Mouse (Mus musculus): ENCODE results near the gene Zkscan7. TPM values are rescaled to one million over a fixed set of nuclear protein-coding genes. Genes with fewer than 3 reads are reported as not detected.
A peak's percentile ranks its signal among the peaks of the same experiment; 100 is the strongest.
"Not testable (repeated sequence)": the region's sequence is repeated elsewhere in the genome, so short reads cannot be mapped to it uniquely, and the experiment has no call there.

The Zkscan7 gene
- polyA plus RNA-seq (2016; fragmentation: Nextera tagmentation; extraction: Ambion mirVana) = 3.9 and 4.3 TPM in 2 replicates

DNA sequence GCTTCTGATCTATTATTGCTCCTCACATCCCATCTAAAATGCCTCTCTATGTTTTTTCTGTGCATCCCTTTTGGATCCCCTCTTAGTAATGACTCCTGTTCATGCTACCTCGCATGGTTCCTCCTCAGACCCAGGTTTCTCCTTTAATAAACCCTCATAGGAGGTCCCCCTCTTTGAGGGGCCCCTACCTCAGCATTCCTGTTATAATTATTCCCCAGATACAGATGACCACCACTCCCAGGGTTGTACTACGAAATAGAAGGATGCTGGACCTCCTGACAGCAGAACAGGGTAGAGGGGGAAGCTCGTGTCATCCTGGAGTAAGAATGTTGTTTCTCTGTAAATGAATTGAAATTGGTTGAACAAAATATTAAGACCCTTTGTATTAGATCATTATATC is at the start of gene Zkscan7:
Gene Zkscan7, plus strand, starts transcription at position 301 of the 400 bp plus-strand sequence.
- ATAC-seq (ENCODE audit: insufficient number of reproducible peaks, insufficient read depth, low FRiP score, low TSS enrichment) = no peak
- H3K27ac ChIP-seq = no peak within 1 kb of the TSS
- H3K27me3 ChIP-seq = no peaks in the 10 kb centered on the region
- peak within 1 kb of the TSS; percentile 76 for H3K4me3 ChIP-seq
- H3K36me3 ChIP-seq = peaks cover 5% of the 10 kb centered on the region; the same call in 1 of the 2 replicates
- peak within 1 kb of the TSS; percentile 77 for H3K4me2 ChIP-seq (replicated peaks)
- no peaks in the 10 kb centered on the region for H3K9me3 ChIP-seq
- 87% methylated on average over 3 of the region's 3 CpGs for WGBS
- peaks cover 4% of the 10 kb centered on the region; the same call in 1 of the 2 replicates for H3K4me1 ChIP-seq
- no peak within 1 kb of the TSS for H3K9ac ChIP-seq

DNA sequence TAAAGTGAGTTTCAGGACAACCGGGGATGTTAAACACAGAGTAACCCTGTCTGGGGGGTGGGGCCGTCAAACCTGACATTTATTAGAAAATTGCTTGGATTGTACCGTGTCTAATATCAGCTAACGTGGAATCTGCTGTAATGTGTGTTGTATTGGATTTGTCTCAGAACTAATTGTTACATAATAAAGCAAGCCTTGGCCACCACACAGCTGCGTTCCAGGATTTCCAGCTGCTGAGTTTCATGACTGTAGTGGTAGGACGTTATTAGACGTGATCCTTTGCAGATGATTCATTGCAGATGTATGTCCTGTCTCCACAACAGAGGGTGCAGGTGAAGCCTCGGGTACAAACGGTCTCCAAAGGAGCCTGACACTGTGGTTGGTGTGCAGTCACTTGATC is 49.4 kb upstream of the Zkscan7 start:
- Histone ChIP-seq H3K4me1 (peaks cover 15% of the 10 kb centered on the region; the same call in 1 of the 2 replicates), H3K36me3 (0 out of 2 replicates have a peak, but pooled peaks cover 5% of the 10 kb centered on the region), H3K27me3 (no peaks in the 10 kb centered on the region), H3K4me3 (no peak overlapping the region), H3K27ac (peak overlapping the region; percentile 25), H3K9me3 (no peaks in the 10 kb centered on the region), H3K4me2 (replicated peaks) (no peak overlapping the region), H3K9ac (no peak overlapping the region)
- WGBS = 61% methylated on average over 9 of the region's 9 CpGs
- ATAC-seq (ENCODE audit: insufficient number of reproducible peaks, insufficient read depth, low FRiP score, low TSS enrichment) = no peak

DNA sequence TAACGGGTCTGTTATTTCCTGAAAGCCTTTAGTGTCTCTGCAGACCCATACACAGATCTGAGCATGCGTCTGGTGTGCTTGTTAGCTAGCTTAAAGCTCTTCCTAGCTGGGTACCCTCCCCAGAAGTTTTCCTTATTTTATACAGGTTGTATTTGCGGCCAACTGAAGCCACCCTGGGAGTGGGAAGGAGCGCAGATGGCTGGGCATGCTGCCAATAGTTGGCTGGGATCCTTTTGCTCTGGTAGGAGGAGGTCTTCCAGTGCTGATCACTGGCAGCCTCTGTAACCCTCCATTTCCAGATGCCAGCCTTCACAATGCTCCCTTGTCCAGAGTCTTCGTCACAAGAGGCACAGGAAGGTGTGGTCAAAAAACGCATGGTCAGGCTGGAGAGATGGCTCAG is 48.7 kb upstream of the Zkscan7 start:
- Histone ChIP-seq H3K4me1 (peaks cover 15% of the 10 kb centered on the region; the same call in 1 of the 2 replicates), H3K9ac (no peak overlapping the region), H3K4me2 (replicated peaks) (no peak overlapping the region), H3K9me3 (no peaks in the 10 kb centered on the region), H3K27me3 (no peaks in the 10 kb centered on the region), H3K27ac (peak overlapping the region; percentile 48), H3K4me3 (no peak overlapping the region), H3K36me3 (0 out of 2 replicates have a peak, but pooled peaks cover 5% of the 10 kb centered on the region)
- 40% methylated on average over 6 of the region's 6 CpGs for WGBS
- peak; percentile 71; the same call in 1 of the 2 replicates for ATAC-seq (ENCODE audit: insufficient number of reproducible peaks, insufficient read depth, low FRiP score, low TSS enrichment)

DNA sequence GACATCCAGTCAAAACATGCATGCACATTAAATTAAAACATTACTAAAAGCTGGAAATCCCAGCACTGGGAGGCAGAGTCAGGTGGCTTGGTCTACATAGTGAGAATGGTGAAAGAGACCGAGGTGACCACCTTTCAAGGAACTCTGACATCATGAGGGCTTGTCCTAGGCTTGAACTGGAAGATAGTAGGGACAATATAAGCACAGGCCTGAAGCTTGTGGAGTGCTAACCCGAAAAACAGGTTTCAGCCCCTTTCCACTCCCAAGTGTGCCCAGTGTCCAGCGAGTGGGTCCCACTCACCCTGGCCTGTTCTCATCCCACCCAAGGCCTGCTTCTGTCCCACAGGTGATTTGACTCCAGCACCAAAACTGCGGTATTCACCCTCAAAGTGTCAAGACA is 48.3 kb upstream of the Zkscan7 start:
- Histone ChIP-seq H3K9me3 (no peaks in the 10 kb centered on the region), H3K4me2 (replicated peaks) (no peak overlapping the region), H3K27me3 (no peaks in the 10 kb centered on the region), H3K27ac (peak overlapping the region; percentile 48; the same call in 1 of the 2 replicates), H3K4me1 (peaks cover 15% of the 10 kb centered on the region; the same call in 1 of the 2 replicates), H3K4me3 (no peak overlapping the region), H3K36me3 (0 out of 2 replicates have a peak, but pooled peaks cover 5% of the 10 kb centered on the region), H3K9ac (no peak overlapping the region)
- WGBS = 80% methylated on average over 4 of the region's 4 CpGs
- 0 out of 2 replicates have a peak, but pooled peaks have one; percentile 8 for ATAC-seq (ENCODE audit: insufficient number of reproducible peaks, insufficient read depth, low FRiP score, low TSS enrichment)

DNA sequence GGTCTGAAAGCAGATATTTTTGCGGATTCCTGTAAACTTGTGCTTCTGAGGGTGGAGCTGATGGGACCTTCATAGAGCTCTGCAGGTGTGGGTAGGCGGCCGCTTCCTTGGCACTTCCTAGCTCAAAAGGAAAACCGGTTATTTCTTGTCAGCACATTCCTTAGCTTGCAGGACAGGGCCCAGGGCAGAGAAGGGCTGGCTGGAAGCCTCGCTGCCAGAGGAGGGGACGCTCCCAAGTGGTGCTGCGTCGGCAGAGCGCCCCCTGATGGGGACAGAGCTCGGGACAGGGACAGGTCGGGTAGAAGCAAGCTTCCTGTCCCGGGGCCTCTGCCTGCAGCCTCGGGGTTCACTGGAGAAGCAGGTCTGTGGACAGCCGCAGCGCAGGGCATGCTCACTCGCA is 47.8 kb upstream of the Zkscan7 start:
- H3K27ac ChIP-seq = no peak overlapping the region; the same call in 1 of the 2 replicates
- H3K4me1 ChIP-seq = peaks cover 15% of the 10 kb centered on the region; the same call in 1 of the 2 replicates
- 20% methylated on average over 16 of the region's 16 CpGs for WGBS
- H3K36me3 ChIP-seq = 0 out of 2 replicates have a peak, but pooled peaks cover 5% of the 10 kb centered on the region
- H3K9ac ChIP-seq = no peak overlapping the region
- peak; percentile 76; the same call in 1 of the 2 replicates for ATAC-seq (ENCODE audit: insufficient number of reproducible peaks, insufficient read depth, low FRiP score, low TSS enrichment)
- H3K4me2 ChIP-seq (replicated peaks) = 0 out of 2 replicates have a peak overlapping the region, but pooled peaks have one; percentile 13
- no peaks in the 10 kb centered on the region for H3K27me3 ChIP-seq
- H3K4me3 ChIP-seq = no peak overlapping the region
- no peaks in the 10 kb centered on the region for H3K9me3 ChIP-seq

DNA sequence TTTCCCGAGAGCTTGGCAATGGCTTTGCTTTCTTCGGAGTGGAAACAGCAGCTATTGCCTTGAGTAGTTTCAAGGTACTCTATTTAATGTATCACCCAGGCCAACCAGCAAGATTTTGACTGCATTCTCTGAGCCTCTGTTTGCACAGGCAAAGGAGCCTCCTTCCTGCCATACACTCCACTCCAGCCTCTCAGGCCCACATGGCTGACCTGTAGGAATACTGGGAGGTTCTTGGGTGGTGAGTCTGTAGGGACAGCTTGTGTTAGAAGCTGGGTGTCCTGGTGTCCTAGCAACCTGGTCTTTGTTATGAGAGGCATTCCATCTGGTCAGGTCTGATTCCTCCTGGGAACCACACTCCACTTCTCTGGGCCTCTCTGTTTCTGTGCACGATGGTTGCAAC is 41.7 kb upstream of the Zkscan7 start, which contains the start of gene Gm35549:
Gene Gm35549, minus strand, starts transcription at position 276 of the 400 bp plus-strand sequence.
- no peaks in the 10 kb centered on the region for H3K27me3 ChIP-seq
- 88% methylated on average over 3 of the region's 3 CpGs for WGBS
- no peak within 1 kb of the TSS for H3K27ac ChIP-seq
- no peaks in the 10 kb centered on the region for H3K9me3 ChIP-seq
- ATAC-seq (ENCODE audit: insufficient number of reproducible peaks, insufficient read depth, low FRiP score, low TSS enrichment) = no peak
- no peak within 1 kb of the TSS for H3K4me3 ChIP-seq
- no peak within 1 kb of the TSS for H3K4me2 ChIP-seq (replicated peaks)
- H3K4me1 ChIP-seq = no peaks in the 10 kb centered on the region
- H3K36me3 ChIP-seq = peaks cover 4% of the 10 kb centered on the region; the same call in 1 of the 2 replicates
- H3K9ac ChIP-seq = no peak within 1 kb of the TSS

DNA sequence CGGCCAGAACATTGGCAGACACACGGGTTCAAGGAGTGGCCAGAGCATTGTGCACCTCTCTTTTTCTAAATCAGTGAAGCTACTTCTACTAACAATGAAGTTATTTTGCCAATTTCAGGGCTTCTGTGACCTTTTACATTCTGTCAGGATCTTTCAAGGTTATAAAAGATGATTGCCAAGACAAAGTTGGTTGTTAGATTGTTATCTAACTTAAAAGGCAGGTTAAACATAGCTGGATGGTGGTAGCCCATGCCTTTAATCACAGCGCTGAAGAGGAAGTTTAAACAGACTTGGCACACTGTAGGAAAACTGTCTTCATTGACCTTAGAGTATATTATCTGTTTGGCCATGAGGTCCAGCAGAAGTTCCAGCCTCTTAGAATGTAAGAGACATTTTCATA is 39.9 kb upstream of the Zkscan7 start:
- no peak overlapping the region for H3K9ac ChIP-seq
- H3K36me3 ChIP-seq = peaks cover 21% of the 10 kb centered on the region
- no peaks in the 10 kb centered on the region for H3K4me1 ChIP-seq
- no peak for ATAC-seq (ENCODE audit: insufficient number of reproducible peaks, insufficient read depth, low FRiP score, low TSS enrichment)
- no peak overlapping the region for H3K27ac ChIP-seq
- no peaks in the 10 kb centered on the region for H3K27me3 ChIP-seq
- H3K9me3 ChIP-seq = no peaks in the 10 kb centered on the region
- H3K4me2 ChIP-seq (replicated peaks) = no peak overlapping the region
- WGBS = 83% methylated on average over 3 of the region's 3 CpGs
- no peak overlapping the region for H3K4me3 ChIP-seq

DNA sequence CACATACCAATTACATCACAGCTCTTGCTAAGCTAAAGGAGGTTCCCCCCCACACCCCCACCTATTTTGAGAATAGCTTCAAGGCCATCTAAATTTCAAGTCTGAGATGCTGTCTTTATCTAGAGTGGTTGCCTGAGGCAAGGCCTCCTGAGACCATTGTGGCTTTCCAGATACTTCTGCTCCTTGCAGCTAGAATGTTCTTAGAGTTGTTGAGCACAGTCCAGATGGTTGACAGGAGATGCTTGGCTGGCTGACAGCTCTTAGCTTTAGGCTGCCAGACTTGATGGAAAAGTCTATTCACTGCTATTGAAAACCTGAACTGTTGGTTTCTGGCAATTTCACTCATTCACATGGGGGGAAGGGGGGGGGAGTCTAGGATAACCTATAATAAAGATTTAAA is 39.3 kb upstream of the Zkscan7 start:
- Histone ChIP-seq H3K9me3 (no peaks in the 10 kb centered on the region), H3K4me2 (replicated peaks) (no peak overlapping the region), H3K27ac (no peak overlapping the region), H3K36me3 (peaks cover 26% of the 10 kb centered on the region), H3K9ac (no peak overlapping the region), H3K4me1 (no peaks in the 10 kb centered on the region), H3K27me3 (no peaks in the 10 kb centered on the region), H3K4me3 (no peak overlapping the region)
- ATAC-seq (ENCODE audit: insufficient number of reproducible peaks, insufficient read depth, low FRiP score, low TSS enrichment) = no peak

DNA sequence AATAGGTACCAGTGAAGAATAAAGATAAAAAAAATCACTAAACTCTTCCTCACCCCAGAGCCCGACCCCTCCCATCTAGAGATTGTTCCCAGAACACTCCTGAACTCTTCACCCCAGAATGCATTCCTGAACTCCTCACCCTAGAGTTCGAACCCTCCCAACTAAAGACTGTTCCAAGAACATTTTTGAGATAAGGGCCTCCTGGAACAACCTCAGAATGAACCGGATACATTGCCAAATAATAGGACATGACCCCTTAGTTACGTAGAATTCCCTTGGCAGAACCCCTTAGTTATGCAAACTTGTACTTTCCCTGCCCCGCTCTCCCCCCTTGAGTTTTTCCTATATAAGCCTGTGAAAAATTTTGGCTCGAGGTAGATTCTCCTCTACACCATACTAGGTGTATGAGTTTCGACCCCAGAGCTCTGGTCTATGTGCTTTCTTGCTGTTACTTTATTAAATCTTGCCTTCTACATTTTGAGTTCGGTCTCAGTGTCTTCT is 37.6 kb upstream of the Zkscan7 start:
- 92% methylated on average over 7 of the region's 8 CpGs for WGBS
- not testable (repeated sequence) for H3K4me3 ChIP-seq; H3K27ac ChIP-seq; ATAC-seq (ENCODE audit: insufficient number of reproducible peaks, insufficient read depth, low FRiP score, low TSS enrichment); H3K27me3 ChIP-seq; H3K9ac ChIP-seq; H3K9me3 ChIP-seq; H3K4me2 ChIP-seq (replicated peaks); H3K4me1 ChIP-seq
- H3K36me3 ChIP-seq = peaks cover 43% of the 10 kb centered on the region

DNA sequence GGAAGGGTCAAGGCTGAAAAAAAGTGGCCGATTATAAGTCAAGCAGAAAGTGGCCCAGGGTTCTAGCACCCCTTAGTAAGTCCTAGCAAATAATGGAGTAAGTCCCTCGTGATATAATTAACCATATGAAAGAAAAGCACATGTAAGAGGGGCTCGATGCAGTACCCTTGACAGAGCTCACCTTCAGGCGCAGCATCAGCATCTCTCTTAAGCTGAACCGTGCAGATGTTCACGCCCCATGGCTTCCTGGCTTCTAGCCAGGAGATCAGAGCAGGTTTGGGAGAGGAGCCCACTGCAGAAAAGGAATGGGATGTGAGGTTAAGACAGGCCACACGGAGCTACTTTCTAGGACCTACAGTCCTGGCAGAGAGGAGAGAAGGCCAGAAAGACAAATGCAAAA is 31.0 kb upstream of the Zkscan7 start:
- no peak overlapping the region for H3K4me2 ChIP-seq (replicated peaks)
- no peak overlapping the region for H3K9ac ChIP-seq
- no peaks in the 10 kb centered on the region for H3K4me1 ChIP-seq
- no peaks in the 10 kb centered on the region for H3K9me3 ChIP-seq
- peaks cover 91% of the 10 kb centered on the region for H3K36me3 ChIP-seq
- H3K27ac ChIP-seq = no peak overlapping the region
- no peak for ATAC-seq (ENCODE audit: insufficient number of reproducible peaks, insufficient read depth, low FRiP score, low TSS enrichment)
- H3K4me3 ChIP-seq = no peak overlapping the region
- WGBS = 95% methylated on average over 7 of the region's 7 CpGs
- H3K27me3 ChIP-seq = no peaks in the 10 kb centered on the region

DNA sequence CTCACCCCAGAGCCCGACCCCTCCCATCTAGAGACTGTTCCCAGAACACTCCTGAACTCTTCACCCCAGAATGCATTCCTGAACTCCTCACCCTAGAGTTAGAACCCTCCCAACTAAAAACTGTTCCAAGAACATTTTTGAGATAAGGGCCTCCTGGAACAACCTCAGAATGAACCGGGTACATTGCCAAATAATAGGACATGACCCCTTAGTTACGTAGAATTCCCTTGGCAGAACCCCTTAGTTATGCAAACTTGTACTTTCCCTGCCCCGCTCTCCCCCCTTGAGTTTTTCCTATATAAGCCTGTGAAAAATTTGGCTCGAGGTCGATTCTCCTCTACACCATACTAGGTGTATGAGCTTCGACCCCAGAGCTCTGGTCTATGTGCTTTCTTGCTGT is 30.3 kb upstream of the Zkscan7 start:
- H3K9me3 ChIP-seq; H3K4me1 ChIP-seq; ATAC-seq (ENCODE audit: insufficient number of reproducible peaks, insufficient read depth, low FRiP score, low TSS enrichment); H3K4me3 ChIP-seq; H3K9ac ChIP-seq; H3K27me3 ChIP-seq; H3K4me2 ChIP-seq (replicated peaks); H3K27ac ChIP-seq: not testable (repeated sequence)
- peaks cover 91% of the 10 kb centered on the region for H3K36me3 ChIP-seq
- WGBS = 97% methylated on average over 2 of the region's 7 CpGs

DNA sequence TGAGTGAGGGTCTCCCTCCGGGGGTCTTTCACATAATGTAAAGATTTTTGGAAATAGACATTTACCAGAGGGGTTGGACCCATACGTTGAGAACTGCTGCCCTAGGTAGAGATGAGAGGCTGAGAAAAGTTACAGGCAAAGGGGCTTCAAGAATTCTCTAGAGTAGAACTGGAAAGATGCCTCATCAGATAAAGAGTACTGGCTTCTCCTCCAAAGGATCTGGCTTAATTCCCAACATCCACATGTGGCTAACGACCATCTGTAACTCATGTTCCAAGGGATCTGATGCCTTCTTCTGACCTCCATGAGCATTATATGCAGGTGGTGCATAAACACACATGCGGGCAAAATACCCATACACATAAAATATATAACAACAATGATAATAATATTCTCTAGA is 29.9 kb upstream of the Zkscan7 start:
- 92% methylated on average over 4 of the region's 4 CpGs for WGBS
- H3K4me1 ChIP-seq = no peaks in the 10 kb centered on the region
- H3K36me3 ChIP-seq = peaks cover 91% of the 10 kb centered on the region
- H3K9ac ChIP-seq = no peak overlapping the region
- no peak overlapping the region for H3K4me2 ChIP-seq (replicated peaks)
- H3K27me3 ChIP-seq = no peaks in the 10 kb centered on the region
- no peak overlapping the region for H3K27ac ChIP-seq
- H3K9me3 ChIP-seq = no peaks in the 10 kb centered on the region; the same call in 1 of the 2 replicates
- ATAC-seq (ENCODE audit: insufficient number of reproducible peaks, insufficient read depth, low FRiP score, low TSS enrichment) = no peak
- H3K4me3 ChIP-seq = no peak overlapping the region

Data from embryonic facial prominence, embryonic 12.5 days (tissue).